Mouse (Mus musculus): ENCODE data around the gene Ewsr1. TPM values are rescaled to one million over a fixed set of nuclear protein-coding genes. Genes with fewer than 3 reads are reported as not detected.

Gene Ewsr1
- 100 to 1,000 TPM; 222 to 343 TPM for total RNA-seq (2021)

- DNase-seq (ENCODE audit: low spot score in 2 of 2) = peak; percentile 98 to 99
- intact Hi-C loops (cut with DNase I) = no loop called here
Observed at GRCm38 (mm10) chr11:5098736-5099542, at the start of gene Ewsr1, which contains the start of gene Rhbdd3. Gene Ewsr1 (minus strand): TSS chr11:5099266. Gene Rhbdd3 (plus strand): TSS chr11:5098926.

GRCm38 (mm10) chr11:5145600-5145999 is 46.5 kb upstream of the Ewsr1 start:
- intact Hi-C loops (cut with DNase I) = no loop called here
- DNase-seq (ENCODE audit: low spot score in 2 of 2) = no peak

- intact Hi-C loops (cut with DNase I) = no loop called here
- no peak for DNase-seq (ENCODE audit: low spot score in 2 of 2)
Observed at GRCm38 (mm10) chr11:5141965-5142364, 42.9 kb upstream of the Ewsr1 start.

GRCm38 (mm10) chr11:5141252-5141651 is 42.2 kb upstream of the Ewsr1 start:
- DNase-seq (ENCODE audit: low spot score in 2 of 2) = no peak
- intact Hi-C loops (cut with DNase I) = no loop called here

GRCm38 (mm10) chr11:5140619-5141018 is 41.6 kb upstream of the Ewsr1 start:
- intact Hi-C loops (cut with DNase I) = no loop called here
- DNase-seq (ENCODE audit: low spot score in 2 of 2) = peak; percentile 34 to 35

GRCm38 (mm10) chr11:5139372-5139771 is 40.3 kb upstream of the Ewsr1 start:
- no peak for DNase-seq (ENCODE audit: low spot score in 2 of 2)
- intact Hi-C loops (cut with DNase I) = no loop called here

- intact Hi-C loops (cut with DNase I) = no loop called here
- DNase-seq (ENCODE audit: low spot score in 2 of 2) = no peak
Observed at GRCm38 (mm10) chr11:5138642-5139041, 39.6 kb upstream of the Ewsr1 start.

- intact Hi-C loops (cut with DNase I) = no loop called here
- DNase-seq (ENCODE audit: low spot score in 2 of 2) = no peak
Observed at GRCm38 (mm10) chr11:5135914-5136313, 36.8 kb upstream of the Ewsr1 start.

GRCm38 (mm10) chr11:5132751-5133150 is 33.7 kb upstream of the Ewsr1 start:
- no peak for DNase-seq (ENCODE audit: low spot score in 2 of 2)
- intact Hi-C loops (cut with DNase I) = no loop called here

GRCm38 (mm10) chr11:5130111-5130665 is 31.1 kb upstream of the Ewsr1 start:
- no peak for DNase-seq (ENCODE audit: low spot score in 2 of 2)
- intact Hi-C loops (cut with DNase I) = no loop called here

- intact Hi-C loops (cut with DNase I) = no loop called here
- no peak for DNase-seq (ENCODE audit: low spot score in 2 of 2)
Observed at GRCm38 (mm10) chr11:5129035-5129480, 30.0 kb upstream of the Ewsr1 start.

- DNase-seq (ENCODE audit: low spot score in 2 of 2) = no peak
- intact Hi-C loops (cut with DNase I) = no loop called here
Observed at GRCm38 (mm10) chr11:5125713-5126112, 26.6 kb upstream of the Ewsr1 start.

GRCm38 (mm10) chr11:5114931-5115581 is 16.0 kb upstream of the Ewsr1 start:
- intact Hi-C loops (cut with DNase I) = loop anchor here (5.0 to 10.0 kb wide), 3 partner anchors 140 to 357 kb away; no protein-coding TSS in a partner anchor
- DNase-seq (ENCODE audit: low spot score in 2 of 2) = peak; percentile 83 to 86

- DNase-seq (ENCODE audit: low spot score in 2 of 2) = no peak
- intact Hi-C loops (cut with DNase I) = loop anchor here (5.0 to 10.0 kb wide), 2 partner anchors 141 to 359 kb away; no protein-coding TSS in a partner anchor
Observed at GRCm38 (mm10) chr11:5113645-5114044, 14.6 kb upstream of the Ewsr1 start.

GRCm38 (mm10) chr11:5109441-5109840 is 10.4 kb upstream of the Ewsr1 start:
- intact Hi-C loops (cut with DNase I) = no loop called here
- DNase-seq (ENCODE audit: low spot score in 2 of 2) = no peak

GRCm38 (mm10) chr11:5103986-5104509 is 5.0 kb upstream of the Ewsr1 start:
- DNase-seq (ENCODE audit: low spot score in 2 of 2) = no peak
- intact Hi-C loops (cut with DNase I) = no loop called here

GRCm38 (mm10) chr11:5102384-5102783 is 3.3 kb upstream of the Ewsr1 start:
- intact Hi-C loops (cut with DNase I) = no loop called here
- DNase-seq (ENCODE audit: low spot score in 2 of 2) = no peak

- intact Hi-C loops (cut with DNase I) = no loop called here
Observed at GRCm38 (mm10) chr11:5101641-5102040, 2.6 kb upstream of the Ewsr1 start.

GRCm38 (mm10) chr11:5100801-5101200 is 1.7 kb upstream of the Ewsr1 start:
- no peak for DNase-seq (ENCODE audit: low spot score in 2 of 2)
- intact Hi-C loops (cut with DNase I) = no loop called here

More at GRCm38 (mm10) chr11:5101641-5102040, 2.6 kb upstream of the Ewsr1 start:
- DNase-seq (ENCODE audit: low spot score in 2 of 2) = no peak

- DNase-seq (ENCODE audit: low spot score in 2 of 2) = no peak
- intact Hi-C loops (cut with DNase I) = no loop called here
Observed at GRCm38 (mm10) chr11:5100283-5100682, 1.2 kb upstream of the Ewsr1 start.
